Mouse (Mus musculus): Measurements from ENCODE around the gene Dmrt2.

GRCm38 (mm10) chr19:25673224-25674055 is 1.2 kb downstream of the Dmrt2 start:
- TF ChIP-seq POLR2A (IDR thresholded peaks at IDR 0.05; ENCODE audit: insufficient read depth, low read depth, low read length) (no peak), CTCF (IDR thresholded peaks at IDR 0.05; ENCODE audit: insufficient read depth, low read depth, low read length) (no peak)
